Mouse (Mus musculus) liver, postnatal 0 days (tissue): ENCODE results near the gene Tsc22d1.

Experiments used
- CTCF ChIP-seq: sonication (generic); IDR thresholded peaks from 2 replicates; pipeline ENCODE4 v1.5.1; 2016; ENCODE audit warnings: antibody characterized with exemption, low read depth
- EP300 ChIP-seq: IDR thresholded peaks from 2 replicates; pipeline ENCODE4 v1.6.1; 2016; ENCODE audit warnings: antibody characterized with exemption, low read depth, mild to moderate bottlenecking

- TF ChIP-seq CTCF (no peak), EP300 (peak; percentile 60; the same call in 1 of the 2 replicates)
These were observed 90.9 kb downstream of the Tsc22d1 start for GRCm38 (mm10) chr14:76505439-76506220.
